Mouse (Mus musculus) spleen, adult 18-20 months (tissue): Measurements from ENCODE around the gene Tmeff1.
A peak's percentile ranks its signal among the peaks of the same experiment; 100 is the strongest.

Experiments
- DNase-seq, 2 experiments: peaks; one replicate each; pipeline ENCODE4 v3.0.0; 2022; ENCODE audit warnings: mixed read lengths in 2 of 2

The Tmeff1 gene

GRCm38 (mm10) chr4:48584421-48585240 lies at the start of gene Tmeff1:
Gene Tmeff1, plus strand, starts transcription at chr4:48585174.
- DNase-seq: peak in 1 of 2 experiments; percentile 22

GRCm38 (mm10) chr4:48536275-48536674 lies 48.7 kb upstream of the Tmeff1 start:
- no peak for DNase-seq

DNA sequence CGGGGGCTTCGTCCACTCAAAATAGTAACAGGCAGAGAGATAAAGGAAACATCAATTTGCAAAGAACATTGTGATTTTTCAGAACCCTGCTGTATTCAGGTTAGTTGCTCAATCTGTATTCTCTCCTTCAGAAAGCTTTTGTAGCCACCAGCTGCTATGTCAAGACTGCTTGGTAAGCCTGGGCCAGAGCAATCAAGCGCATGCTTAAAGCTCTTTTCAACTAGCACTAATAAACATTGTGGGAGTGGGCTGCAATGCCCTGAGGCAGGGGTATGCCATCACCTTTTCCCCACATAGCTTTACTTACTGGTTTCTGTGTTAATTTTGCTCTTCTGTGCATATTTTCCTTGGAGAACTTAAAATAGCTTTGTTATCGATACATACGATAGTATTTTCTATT lies 48.0 kb upstream of the Tmeff1 start:
- no peak for DNase-seq

DNA sequence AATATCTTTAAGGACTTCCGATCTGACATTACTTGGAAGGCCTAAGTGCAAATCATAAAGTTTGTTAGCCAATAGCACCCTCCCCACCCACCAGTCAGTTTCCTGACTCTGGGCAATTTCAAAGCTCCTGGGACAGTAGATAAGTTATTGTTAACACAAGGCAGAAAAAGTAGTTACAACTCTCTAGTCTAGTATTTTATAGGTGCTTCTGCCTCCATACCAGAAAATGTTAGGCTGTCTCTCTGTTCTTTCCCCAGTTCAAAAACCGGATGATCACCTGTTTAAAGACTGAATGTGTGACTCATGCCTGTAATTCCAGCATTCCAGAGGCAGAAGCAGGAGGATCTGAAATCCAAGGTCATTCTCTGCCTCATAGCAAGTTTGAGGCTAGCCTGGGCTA lies 46.4 kb upstream of the Tmeff1 start:
- no peak for DNase-seq

- DNase-seq: peak in 1 of 2 experiments; percentile 5
Observed at GRCm38 (mm10) chr4:48539841-48540575, 45.0 kb upstream of the Tmeff1 start, which contains the start of gene Msantd3. Gene Msantd3, plus strand, starts transcription at chr4:48539935.

DNA sequence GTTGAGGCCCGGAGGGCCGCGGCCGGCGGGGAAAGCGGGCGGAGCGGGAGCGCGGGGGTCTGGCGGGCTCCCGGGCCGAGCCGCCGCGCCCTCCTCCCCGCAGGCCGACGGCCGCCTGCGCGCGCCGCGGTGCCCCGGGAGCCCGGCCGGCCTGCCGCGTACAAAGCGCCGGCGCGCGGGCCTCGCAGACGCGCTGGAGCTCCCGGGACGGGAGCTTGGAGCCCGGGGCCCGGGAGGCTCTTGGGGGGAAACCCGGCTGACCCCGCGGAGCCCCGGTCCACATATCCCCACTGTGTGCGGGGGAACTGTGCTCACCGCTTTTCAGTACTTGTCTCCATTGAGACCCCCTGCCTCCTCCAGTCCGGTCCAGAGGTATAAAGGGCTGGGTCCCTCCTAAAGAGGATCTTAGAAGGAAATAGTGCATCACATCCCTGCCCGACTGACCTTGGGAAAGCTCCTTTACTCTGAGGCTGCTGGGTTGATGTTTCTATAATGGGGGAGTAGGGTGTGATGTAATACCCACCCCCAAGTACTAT lies 44.3 kb upstream of the Tmeff1 start:
- DNase-seq: peak in 1 of 2 experiments; percentile 10

DNA sequence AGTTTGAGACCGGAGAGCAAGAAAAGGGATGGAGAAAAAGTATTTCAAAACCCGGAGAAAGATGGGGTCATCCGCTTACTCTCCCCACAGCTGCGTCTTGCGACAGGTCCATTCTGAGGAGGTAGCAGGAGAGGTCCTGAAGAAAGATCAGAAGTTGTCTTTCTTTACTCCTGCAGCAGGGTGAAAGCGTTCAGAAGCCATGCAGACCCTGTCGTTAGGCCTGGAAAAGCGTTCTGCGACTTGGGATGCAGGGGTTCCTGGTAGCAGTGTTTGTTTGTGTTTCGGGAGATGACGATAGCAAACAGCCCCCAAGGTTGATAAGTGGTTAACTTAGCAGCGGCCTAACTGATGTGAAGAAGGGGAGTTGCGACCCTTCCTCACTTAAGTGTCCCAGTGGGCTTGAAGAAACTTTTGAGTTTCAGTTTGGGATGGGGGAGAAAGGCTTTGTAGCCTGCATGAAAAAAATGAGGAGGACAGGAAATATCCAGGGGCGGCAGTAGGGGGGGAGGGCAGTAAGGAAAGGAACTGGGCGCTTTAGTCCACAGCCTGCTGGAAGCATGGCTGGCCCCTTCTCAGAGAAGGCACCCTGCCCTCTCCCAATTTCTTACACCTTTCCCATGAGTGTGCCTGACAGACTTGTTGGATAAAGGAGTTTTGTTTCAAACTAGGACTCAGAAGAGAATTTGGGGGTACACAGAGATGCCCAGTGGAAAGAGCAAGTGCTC lies 43.3 kb upstream of the Tmeff1 start:
- no peak for DNase-seq

DNA sequence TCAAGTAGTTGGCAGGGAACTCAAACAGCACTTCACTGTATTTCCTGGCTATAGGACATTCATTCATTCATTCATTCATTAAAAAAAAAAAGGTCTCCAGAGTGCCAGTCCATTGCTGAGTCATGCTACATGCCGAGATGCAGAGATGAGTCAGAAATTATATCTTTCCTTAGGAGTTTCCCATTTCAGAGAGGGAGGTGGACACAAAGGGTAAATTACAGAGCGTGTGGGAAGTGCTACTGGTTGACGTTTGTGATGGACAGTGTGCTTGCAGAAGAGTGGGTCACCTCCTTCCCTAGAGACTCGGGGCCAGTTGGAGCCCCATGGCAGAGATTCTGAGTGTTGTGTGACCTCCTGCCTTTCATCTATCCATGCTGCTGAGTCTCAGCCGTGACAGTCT lies 42.6 kb upstream of the Tmeff1 start:
- DNase-seq: no peak

GRCm38 (mm10) chr4:48543071-48543865 lies 41.7 kb upstream of the Tmeff1 start:
- no peak for DNase-seq

DNA sequence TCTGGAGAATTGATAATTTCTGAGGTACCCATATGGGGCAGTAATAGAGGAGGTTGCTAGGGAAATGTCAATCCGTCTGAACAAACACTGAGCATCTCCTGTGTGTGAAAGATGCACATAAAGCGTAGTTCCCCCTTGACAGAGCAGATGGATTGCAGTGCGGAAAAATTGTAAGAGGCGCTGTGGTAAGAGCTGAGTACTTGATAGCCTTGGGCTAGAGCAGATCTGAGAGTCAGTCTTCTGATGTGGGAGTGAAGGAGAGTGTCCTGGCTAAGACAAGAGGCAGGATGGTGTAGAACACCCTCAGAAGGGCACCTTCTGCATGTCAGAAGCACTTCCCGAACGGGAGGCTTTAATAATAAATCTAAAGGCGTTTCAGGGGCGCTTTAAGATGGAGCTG lies 40.8 kb upstream of the Tmeff1 start:
- DNase-seq: no peak

DNA sequence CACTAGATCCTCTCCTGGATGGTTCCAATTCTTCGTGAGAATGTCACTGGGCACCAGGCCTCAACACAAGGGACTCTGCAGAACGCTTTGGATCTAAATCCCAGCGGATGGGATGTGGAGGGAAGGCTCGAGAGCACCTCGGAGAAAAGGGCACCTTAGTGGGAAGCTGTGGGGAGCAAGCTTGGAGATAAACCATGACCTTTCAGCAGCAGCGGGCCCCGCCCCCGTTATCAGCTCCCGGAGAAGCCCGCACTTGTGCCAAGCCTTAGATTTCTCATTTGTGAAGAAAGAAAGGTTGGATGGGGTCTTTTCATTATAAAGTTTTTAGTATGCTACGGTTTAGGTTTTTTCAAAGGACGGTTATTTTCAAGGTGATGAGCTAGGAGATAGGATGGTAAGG lies 39.0 kb upstream of the Tmeff1 start:
- no peak for DNase-seq

GRCm38 (mm10) chr4:48546568-48547496 lies 38.1 kb upstream of the Tmeff1 start:
- DNase-seq: no peak

DNA sequence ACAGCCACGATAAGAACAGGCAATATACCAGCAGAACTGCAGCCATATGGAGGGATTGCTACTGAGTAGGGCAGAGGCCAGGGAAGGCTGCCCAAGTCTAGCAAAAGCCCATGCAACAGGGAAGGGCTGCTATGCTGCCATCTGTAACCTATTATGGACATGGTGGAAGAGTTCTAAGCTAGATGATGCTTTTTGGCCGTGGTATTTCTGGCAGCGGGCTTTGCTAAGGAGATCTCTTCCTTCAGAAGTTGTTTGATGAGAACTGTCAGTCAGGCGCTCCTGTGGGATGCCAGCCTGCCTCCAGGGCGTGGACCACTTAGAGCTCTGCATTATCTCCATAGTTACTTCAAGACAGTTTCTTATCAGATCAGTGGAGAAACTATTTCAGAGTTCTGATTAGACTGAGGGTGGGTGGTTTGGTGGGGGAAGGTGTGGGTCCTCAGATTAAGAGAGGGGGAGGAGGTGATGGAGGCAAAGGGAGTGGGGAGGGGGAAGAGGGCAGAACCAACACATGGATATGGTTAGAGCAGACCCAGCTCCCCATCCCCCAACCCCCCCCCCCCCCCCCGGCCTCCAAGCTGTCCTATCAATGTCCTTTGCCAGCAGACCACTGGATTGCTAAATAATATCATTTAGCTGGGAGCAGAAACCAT lies 36.5 kb upstream of the Tmeff1 start:
- DNase-seq: no peak

DNA sequence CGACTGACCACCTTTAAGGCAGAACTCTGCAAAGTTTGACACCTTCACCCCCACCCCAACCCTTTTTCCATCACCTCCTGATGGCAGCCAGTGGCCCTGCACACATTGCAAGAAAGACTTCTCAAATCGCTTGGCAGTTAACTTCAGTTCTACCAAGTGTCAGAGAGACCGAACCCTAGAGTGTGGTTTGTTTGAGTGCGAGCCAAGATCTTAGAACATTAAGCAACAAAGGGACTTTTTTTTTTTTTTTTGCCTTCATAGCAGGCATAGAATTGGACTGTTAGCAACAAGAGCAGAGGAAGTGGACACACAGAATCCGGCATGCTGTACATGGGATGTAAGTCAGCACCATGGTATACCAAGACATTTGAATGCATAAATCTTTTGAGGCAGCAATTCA lies 35.3 kb upstream of the Tmeff1 start:
- no peak for DNase-seq

GRCm38 (mm10) chr4:48552486-48553064 lies 32.4 kb upstream of the Tmeff1 start:
- no peak for DNase-seq

DNA sequence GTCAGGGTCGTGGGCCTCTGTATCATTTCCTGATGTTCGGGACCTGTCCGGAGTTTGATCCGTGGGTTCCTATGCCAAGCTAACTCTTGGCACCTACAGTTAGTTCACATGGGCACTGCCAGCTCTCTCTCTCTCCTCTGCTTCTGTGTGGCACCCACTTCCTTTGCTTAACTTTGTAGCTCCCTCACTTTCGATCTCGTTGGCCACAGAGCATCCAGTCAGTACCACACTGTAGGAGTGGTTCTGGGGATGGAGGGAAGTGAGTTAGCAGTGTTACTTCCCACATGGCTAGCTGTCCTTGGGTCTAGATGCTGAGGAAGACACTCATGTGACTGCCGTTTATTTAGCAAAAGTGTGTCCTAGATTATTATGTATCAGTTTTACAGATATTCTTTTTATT lies 30.8 kb upstream of the Tmeff1 start:
- DNase-seq: no peak

- DNase-seq: peak in 1 of 2 experiments; percentile 32
Observed at GRCm38 (mm10) chr4:48555729-48556128, 29.2 kb upstream of the Tmeff1 start.

GRCm38 (mm10) chr4:48559652-48560051 lies 25.3 kb upstream of the Tmeff1 start:
- no peak for DNase-seq

DNA sequence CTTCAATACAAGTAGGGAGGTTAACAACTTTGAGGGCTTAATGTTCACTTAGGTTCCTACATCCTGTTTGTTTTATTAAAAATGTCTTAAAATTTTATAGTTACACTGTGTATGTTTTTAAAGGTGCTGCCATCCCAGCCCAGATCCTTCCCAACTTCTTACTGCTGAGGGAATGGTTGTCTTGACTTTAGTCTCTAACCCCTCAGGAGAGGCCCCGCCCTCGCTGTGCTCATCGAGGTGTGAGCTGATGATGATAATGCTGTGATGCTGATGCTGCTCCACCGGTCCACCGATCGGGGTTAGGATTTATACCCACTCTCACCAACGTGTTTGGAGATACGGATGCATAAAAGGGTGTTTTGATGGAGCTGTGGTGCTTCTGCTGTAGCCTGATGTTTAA lies 23.1 kb upstream of the Tmeff1 start:
- no peak for DNase-seq

DNA sequence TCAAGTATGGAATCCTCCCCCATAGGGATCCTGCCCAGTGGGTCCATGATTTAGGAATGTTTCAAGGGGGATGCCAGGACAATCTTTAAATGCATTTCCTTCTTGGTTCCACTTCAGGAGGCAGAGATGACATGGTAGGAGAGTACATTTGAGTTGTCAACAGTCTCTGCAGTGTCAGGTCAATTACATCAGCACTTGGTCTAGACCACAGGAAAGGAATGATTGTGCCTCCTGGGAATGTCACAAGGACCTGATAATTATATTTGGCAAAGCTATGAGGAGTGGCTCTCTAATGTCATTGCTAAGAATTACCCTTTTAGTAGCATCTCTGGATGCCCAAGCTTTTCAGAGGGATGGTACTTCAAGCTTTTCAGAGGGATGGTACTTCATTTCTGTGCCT lies 20.0 kb upstream of the Tmeff1 start:
- no peak for DNase-seq
